Mouse (Mus musculus) cerebellum, postnatal 4 days (tissue): ENCODE data around the gene Gpr183.

Source experiments
- DNase-seq, 2 experiments: peaks; one replicate each; pipeline ENCODE4 v3.0.0; 2022; ENCODE audit warnings: low spot score in 2 of 2, mixed read lengths in 1 of 2

Gene Gpr183

GRCm38 (mm10) chr14:121987691-121988090 lies 22.7 kb upstream of the Gpr183 start:
- no peak for DNase-seq

DNA sequence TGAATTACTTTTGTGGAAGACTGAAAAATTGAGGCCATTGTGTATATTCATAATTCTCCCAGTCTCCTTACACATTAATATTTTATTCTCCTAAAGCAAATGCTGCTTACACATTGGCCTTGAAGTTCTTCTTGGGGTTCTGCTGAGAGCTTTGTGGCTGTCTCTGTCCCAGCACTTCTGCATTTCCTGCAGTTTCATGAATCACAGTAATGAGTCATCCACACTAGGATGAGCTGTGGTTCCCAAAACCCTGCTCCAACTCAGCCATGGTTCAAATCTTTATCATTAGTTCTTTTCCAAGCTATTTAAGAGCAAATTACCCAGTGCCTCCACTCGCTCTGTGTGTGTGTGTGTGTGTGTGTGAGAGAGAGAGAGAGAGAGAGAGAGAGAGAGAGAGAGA lies 22.3 kb upstream of the Gpr183 start:
- DNase-seq, result no peak

GRCm38 (mm10) chr14:121986028-121986427 lies 21.0 kb upstream of the Gpr183 start:
- DNase-seq, result no peak

DNA sequence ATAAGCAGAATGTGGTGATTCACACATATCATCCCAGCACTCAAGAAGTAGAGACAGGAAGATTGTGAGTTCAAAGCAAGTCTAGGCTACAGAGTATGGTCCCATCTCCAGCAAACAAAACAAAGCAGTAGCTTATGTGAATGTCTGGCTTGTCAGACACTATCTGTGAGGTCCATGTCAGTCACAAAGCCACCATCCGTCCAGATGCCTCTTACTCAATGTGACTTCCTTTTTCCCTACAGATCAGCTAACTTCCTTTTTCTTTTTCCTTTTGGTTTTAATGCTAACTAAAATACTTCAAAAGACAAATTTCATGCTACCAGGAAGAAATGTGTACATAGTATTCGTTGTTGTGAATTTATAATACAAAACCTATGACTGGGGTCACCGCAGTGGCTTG lies 20.5 kb upstream of the Gpr183 start:
- DNase-seq, result no peak

DNA sequence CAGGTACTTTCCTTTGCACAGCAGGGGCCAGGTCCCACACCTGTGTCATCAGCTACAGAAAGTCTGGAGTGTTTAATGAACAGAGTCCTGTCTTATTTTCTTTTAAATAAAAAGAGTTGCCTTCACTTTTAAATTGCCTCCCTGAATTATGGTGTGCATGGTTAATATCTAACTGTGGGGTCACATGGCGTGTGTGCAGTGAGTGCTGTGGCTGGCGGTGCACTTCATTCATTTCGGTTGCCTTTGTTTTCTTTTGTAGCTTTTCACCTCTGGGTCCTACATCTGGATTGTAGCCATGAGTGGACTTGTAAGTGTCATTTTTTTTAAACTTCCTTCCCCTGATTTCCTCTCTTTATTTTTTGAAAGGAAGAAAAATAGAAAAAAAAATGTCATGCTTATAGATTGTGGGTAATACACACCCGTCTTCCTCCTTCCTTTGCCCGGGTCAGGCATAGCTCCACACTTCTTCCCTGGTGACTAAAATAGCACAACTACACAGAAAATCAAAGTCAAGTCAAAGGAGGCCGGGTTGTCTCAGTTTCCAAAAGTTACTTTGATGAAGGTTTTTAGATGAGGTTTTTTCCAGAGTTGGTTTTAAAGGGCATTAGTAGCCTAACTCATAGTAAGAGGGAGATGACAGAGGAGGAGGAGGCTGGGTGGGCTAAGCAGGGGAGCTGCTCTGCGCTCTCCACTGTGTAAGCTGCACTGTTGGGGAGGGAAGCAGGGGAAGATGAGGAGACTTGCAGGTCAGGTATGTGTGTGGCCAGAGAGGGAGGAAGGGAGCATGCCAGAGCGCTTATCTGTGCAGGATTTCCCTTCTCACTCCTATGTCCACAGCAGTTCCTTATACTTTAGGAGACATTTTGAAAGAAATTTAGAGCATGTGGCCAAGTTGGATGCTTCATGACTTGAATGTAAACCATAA lies 18.3 kb upstream of the Gpr183 start:
- DNase-seq, result no peak

DNA sequence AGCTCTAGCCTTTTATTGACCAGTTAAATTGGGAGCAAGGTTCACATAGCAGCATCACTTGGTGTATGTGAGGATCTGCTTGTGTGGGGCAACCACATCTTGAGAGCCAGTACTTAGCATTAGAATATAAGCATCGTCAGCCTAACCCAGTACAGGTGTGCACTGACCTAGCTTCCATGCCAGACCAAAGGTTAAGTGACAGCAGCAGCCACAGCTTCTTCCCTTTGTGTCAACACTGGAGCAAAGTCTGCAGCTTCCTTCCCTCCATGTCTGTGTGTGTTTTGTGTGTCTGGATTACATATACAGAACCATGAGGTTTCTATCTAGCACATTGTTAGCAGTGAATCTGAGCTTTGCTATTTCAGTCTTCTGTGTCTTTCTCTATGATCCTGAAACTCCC lies 16.5 kb upstream of the Gpr183 start:
- DNase-seq, result no peak

DNA sequence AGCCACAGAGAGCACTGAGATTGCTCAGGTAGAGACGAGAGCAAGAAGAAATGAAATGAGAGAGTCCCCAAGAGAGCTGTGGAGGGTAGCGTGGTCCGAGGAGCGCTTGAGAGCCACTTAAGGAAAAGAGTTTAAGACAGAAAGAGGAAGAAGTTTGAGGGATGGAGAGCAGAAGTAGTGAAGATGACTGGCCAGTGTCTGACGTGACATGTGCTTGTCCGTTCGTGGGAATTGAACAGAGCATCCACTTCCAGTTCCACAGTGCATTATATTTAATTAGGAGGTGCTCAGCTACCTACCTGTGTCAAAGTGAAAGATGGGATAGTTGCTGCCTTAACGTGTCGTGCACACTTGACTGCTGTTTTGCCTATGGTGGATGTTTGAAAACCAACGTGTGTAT lies 8.1 kb upstream of the Gpr183 start:
- DNase-seq, result no peak

DNA sequence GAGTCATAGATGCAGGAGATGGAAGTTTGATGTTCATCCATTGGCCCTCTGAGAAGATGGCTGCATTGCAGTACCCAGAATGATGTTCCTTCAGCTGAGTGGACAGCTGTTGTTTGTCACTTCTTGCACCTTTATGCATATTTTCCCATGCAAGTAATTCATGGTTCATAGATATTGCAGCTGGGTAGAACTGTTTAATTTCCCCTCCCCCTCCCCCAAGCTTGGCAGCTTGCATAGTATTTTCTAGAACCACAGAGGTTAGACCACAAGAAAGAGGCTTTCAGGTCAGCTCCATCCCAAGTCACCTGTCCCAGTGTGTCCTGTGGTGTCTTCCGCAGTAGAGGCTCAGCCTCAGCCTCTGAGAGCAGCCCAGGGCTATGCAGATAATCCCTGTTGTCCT lies 5.4 kb upstream of the Gpr183 start:
- DNase-seq, result no peak

GRCm38 (mm10) chr14:121967095-121967494 lies 2.1 kb upstream of the Gpr183 start:
- no peak for DNase-seq

- no peak for DNase-seq
Measured at GRCm38 (mm10) chr14:121965461-121965860, 466 bp upstream of the Gpr183 start.

GRCm38 (mm10) chr14:121963942-121964335 lies 1.1 kb downstream of the Gpr183 start:
- no peak for DNase-seq

GRCm38 (mm10) chr14:121963251-121963941 lies 1.6 kb downstream of the Gpr183 start:
- DNase-seq, result no peak

GRCm38 (mm10) chr14:121962128-121962890 lies 2.7 kb downstream of the Gpr183 start:
- no peak for DNase-seq

DNA sequence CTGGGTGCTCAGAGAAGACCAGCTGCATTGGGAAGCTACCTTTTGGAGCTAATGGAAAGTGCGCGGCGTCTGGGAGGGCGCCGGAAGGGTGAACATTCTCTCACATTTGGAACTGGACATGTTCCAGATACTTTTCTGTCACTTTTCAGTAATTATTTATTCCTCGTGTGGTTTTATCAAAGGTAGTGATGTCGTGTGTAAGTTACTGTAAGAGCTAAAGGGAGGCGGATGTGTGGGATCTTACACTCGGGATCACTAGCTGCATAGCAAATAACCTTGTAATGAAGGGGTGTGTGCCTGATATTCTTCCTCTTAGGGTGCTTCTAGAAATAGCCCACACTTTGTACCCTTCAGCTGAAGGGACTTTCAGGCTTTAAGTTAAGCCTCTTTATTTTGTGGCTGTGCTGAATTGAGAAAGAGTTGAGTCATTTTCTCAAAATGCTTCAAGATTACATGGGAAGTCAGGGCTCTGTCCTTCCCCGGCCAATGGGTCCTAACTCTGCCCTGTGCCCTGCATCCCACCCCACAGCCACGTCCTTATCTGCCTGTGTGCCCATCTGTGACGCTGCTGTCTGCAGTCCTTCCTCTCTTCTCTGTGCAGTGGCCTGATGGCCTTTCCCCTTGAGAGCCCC lies 3.4 kb downstream of the Gpr183 start:
- DNase-seq, result no peak

GRCm38 (mm10) chr14:121960997-121961396 lies 4.0 kb downstream of the Gpr183 start:
- DNase-seq, result no peak

GRCm38 (mm10) chr14:121960531-121960930 lies 4.5 kb downstream of the Gpr183 start:
- DNase-seq, result no peak

GRCm38 (mm10) chr14:121960031-121960430 lies 5.0 kb downstream of the Gpr183 start:
- no peak for DNase-seq

- DNase-seq, result no peak
Measured at GRCm38 (mm10) chr14:121959538-121959980, 5.4 kb downstream of the Gpr183 start.

DNA sequence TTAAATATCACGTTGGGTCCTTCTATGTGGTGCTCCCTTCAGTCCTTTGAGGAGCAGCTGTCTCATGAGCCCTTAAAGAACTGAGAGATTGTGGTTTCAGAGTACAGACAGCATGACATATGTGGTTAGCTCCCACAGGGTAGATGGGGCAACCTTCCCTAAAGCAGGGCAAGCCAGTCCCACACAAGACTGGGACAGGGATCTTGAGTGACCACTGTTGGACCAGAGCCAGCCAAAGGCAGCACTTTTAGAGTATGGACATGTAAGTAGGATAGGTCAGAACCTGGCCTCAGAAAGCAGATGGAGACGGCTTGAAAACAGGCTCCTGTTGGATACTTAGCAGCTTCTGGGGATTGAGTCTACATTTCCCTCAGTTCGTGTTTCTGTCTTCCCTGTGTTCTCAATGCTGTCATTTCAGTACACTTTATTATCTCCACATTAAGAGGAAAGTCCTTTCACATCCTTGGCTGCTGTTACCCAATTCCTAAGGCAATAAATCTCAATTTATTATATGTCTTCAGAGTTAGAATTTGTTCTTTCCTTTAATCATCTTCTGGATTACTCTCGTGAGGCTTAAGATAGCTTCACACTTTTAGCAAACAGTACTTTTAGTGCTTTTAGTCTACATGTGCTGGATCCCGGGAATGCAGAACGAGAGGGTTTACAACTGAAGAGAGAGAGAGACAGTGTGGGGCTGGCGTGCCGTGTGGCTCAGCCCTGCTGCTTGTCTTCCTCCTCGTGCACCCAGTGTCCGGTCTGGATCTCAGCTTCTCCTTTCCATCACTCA lies 6.1 kb downstream of the Gpr183 start:
- DNase-seq, result no peak

- DNase-seq, result no peak
Measured at GRCm38 (mm10) chr14:121958041-121958750, 6.8 kb downstream of the Gpr183 start.
